Mouse (Mus musculus) hindbrain, embryonic 12.5 days (tissue): Measurements from ENCODE around the gene 1110012L19Rik. TPM values are rescaled to one million over a fixed set of nuclear protein-coding genes. Genes with fewer than 3 reads are reported as not detected.
"Not testable (repeated sequence)": the region's sequence is repeated elsewhere in the genome, so short reads cannot be mapped to it uniquely, and the experiment has no call there.

Experiments used
- ATAC-seq: fragments of 200-750 bp; cut with Nextera tagmentation; 2 replicates; pipeline ENCODE4 v1.8.0; 2017; ENCODE audit warnings: moderate TSS enrichment; ENCODE audit not compliant: low FRiP score
- H3K27ac ChIP-seq: fragments of 300-500 bp; sonication (generic); 2 replicates; pipeline ENCODE4 v1.5.1; 2016; ENCODE audit warnings: mild to moderate bottlenecking
- H3K27me3 ChIP-seq: fragments of 300-500 bp; sonication (generic); 2 replicates; pipeline ENCODE4 v1.6.1; 2016; ENCODE audit warnings: mild to moderate bottlenecking
- H3K36me3 ChIP-seq: fragments of 300-500 bp; sonication (generic); 2 replicates; pipeline ENCODE4 v1.6.1; 2016; ENCODE audit warnings: mild to moderate bottlenecking
- H3K4me1 ChIP-seq: fragments of 300-500 bp; sonication (generic); 2 replicates; pipeline ENCODE4 v1.6.1; 2016
- H3K4me2 ChIP-seq: fragments of 300-500 bp; sonication (generic); replicated peaks from 2 replicates; pipeline ENCODE4 v1.6.1; 2016; ENCODE audit warnings: mild to moderate bottlenecking
- H3K4me3 ChIP-seq: fragments of 300-500 bp; sonication (generic); 2 replicates; pipeline ENCODE4 v1.5.1; 2016; ENCODE audit warnings: mild to moderate bottlenecking
- H3K9ac ChIP-seq: fragments of 300-500 bp; sonication (generic); 2 replicates; pipeline ENCODE4 v1.6.1; 2016; ENCODE audit warnings: mild to moderate bottlenecking, moderate library complexity
- H3K9me3 ChIP-seq: fragments of 300-500 bp; sonication (generic); replicated peaks from 2 replicates; pipeline ENCODE4 v1.6.1; 2016; ENCODE audit warnings: mild to moderate bottlenecking
- WGBS: fragments of 180-500 bp; shearing (Covaris S2); methylation state at CpG from one replicate; pipeline ENCODE4 v1.1.7; 2016; 5-methylcytosine and 5-hydroxymethylcytosine counted together
- polyA plus RNA-seq: library from polyadenylated mRNA; unstranded; fragments of >200 nt; fragmentation: Nextera tagmentation; extraction: Ambion mirVana; gene quantifications from 2 replicates; pipeline ENCODE4 v1.2.1, GENCODE M21; 2016

Gene 1110012L19Rik
- polyA plus RNA-seq, result 29.5 and 30.4 TPM in 2 replicates

DNA sequence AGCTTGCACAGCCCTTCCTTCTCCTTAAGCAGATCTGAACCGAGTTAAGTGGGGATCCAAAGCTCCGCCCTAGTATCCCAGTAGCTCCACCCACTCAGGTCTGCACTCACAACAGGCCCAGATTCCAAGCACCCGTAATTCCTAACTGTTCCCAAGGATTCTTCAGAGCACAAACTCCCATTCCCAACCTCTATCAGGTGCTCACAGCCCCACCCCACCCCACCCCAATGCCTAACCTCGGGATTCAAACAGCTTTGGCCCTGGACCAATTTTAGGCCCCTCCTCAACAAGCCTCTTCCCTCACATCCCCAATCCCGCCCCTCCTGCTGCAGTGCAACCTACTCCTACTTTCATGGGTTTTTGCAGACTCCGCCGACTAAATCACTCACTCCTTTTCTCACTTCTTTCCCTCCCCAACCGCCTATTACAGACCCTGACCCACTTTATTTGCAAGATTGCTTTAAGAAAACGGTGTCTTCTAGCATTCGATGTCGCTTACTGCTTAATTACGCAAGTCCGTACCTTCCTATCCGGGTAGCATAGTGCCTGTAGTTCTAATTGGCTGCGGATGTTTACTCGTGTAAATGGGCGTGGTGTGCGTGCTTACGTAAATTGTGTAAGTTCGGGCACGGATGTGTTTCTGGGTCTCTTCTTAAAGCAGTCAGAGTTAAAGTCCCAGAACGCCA is at the start of gene 1110012L19Rik:
TSS of gene 1110012L19Rik (plus strand) at position 602 of the 686 bp plus-strand sequence.
- Histone ChIP-seq H3K27ac (peak within 1 kb of the TSS; percentile 35; the same call in 1 of the 2 replicates), H3K9ac (peak within 1 kb of the TSS; percentile 59), H3K4me3 (peak within 1 kb of the TSS; percentile 47), H3K4me2 (peak within 1 kb of the TSS; percentile 54), H3K9me3 (no peaks in the 10 kb centered on the region), H3K36me3 (no peaks in the 10 kb centered on the region; the same call in 1 of the 2 replicates), H3K4me1 (peaks cover 3% of the 10 kb centered on the region; the same call in 1 of the 2 replicates), H3K27me3 (no peaks in the 10 kb centered on the region)
- WGBS, result 17% methylated on average over 22 of the region's 22 CpGs
- peak; percentile 94 for ATAC-seq

DNA sequence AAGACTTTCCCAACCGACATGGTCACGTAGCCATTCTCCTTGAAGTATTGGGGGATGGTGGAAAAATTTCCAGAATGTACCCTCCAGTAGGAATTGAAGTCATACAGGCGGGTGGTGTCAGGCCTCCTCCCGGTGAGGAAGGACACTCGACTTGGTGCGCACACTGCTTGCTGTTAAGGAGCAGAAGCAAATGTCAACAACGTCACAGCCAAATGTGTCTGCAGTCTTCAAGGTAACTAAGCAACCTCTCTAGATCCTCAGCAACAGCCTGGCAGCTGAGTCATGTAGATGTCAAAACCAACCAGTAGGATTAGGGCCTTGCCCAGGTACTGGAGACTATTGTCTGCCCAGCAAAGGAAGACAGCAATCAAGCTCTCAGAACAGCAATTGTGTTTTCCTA is 22.7 kb upstream of the 1110012L19Rik start:
- H3K4me3 ChIP-seq, result 0 out of 2 replicates have a peak overlapping the region, but pooled peaks have one; percentile 53
- no peaks in the 10 kb centered on the region for H3K27me3 ChIP-seq
- no peak overlapping the region for H3K9ac ChIP-seq
- H3K27ac ChIP-seq, result no peak overlapping the region
- no peak for ATAC-seq
- H3K4me1 ChIP-seq, result no peaks in the 10 kb centered on the region; the same call in 1 of the 2 replicates
- 0 out of 2 replicates have a peak, but pooled peaks cover 9% of the 10 kb centered on the region for H3K36me3 ChIP-seq
- WGBS, result 89% methylated on average over 7 of the region's 7 CpGs
- H3K4me2 ChIP-seq, result peak overlapping the region; percentile 50
- H3K9me3 ChIP-seq, result no peaks in the 10 kb centered on the region

DNA sequence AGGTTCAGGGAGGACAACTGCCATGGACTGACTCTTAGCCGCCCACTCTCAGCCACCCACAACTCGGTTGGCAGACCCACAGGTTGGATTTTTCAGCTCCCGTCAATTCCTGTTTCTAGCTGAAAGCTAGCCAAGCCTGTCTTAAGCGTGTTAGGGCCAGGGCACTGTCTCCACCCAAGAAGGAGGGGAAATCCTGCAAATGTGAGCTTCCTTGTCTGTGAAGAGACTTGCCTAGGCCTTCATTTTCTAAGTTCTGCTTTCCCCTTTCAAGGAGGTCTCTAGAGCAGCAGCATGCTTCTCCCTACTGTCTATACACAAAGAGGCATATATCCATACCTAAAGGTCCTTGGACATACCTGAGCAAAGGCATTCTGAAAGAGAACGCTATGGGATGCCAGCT is 22.2 kb upstream of the 1110012L19Rik start:
- ATAC-seq, result no peak
- H3K4me3 ChIP-seq, result peak overlapping the region; percentile 53
- H3K4me2 ChIP-seq, result peak overlapping the region; percentile 50

DNA sequence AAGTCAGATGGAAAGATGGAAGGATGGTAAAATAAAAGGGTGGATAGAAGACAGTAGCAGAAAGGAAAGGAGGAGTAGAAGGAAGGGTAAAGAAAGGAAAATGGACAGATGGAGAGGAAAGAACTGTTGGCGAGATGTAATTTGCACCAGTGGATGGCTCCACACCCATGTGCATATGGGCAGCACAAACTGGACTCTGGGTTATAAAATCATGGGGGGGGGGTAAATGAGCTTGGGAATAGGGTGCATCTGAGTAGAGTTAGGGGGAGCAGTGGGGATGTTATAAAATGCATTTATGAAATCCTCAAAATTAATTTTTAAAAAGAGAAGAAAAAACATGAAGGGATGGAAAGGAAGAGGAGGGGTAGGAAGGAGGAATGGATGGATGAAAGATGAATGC is 21.5 kb upstream of the 1110012L19Rik start:
- H3K9ac ChIP-seq, result peak overlapping the region; percentile 60; the same call in 1 of the 2 replicates
- WGBS, result 85% methylated on average over 1 of the region's 1 CpGs

More for the DNA sequence above, 22.2 kb upstream of the 1110012L19Rik start:
- no peak overlapping the region for H3K27ac ChIP-seq
- no peaks in the 10 kb centered on the region; the same call in 1 of the 2 replicates for H3K4me1 ChIP-seq
- 0 out of 2 replicates have a peak, but pooled peaks cover 5% of the 10 kb centered on the region for H3K36me3 ChIP-seq
- 0 out of 2 replicates have a peak overlapping the region, but pooled peaks have one; percentile 60 for H3K9ac ChIP-seq
- WGBS, result 92% methylated on average over 5 of the region's 5 CpGs
- no peaks in the 10 kb centered on the region for H3K27me3 ChIP-seq
- no peaks in the 10 kb centered on the region for H3K9me3 ChIP-seq

DNA sequence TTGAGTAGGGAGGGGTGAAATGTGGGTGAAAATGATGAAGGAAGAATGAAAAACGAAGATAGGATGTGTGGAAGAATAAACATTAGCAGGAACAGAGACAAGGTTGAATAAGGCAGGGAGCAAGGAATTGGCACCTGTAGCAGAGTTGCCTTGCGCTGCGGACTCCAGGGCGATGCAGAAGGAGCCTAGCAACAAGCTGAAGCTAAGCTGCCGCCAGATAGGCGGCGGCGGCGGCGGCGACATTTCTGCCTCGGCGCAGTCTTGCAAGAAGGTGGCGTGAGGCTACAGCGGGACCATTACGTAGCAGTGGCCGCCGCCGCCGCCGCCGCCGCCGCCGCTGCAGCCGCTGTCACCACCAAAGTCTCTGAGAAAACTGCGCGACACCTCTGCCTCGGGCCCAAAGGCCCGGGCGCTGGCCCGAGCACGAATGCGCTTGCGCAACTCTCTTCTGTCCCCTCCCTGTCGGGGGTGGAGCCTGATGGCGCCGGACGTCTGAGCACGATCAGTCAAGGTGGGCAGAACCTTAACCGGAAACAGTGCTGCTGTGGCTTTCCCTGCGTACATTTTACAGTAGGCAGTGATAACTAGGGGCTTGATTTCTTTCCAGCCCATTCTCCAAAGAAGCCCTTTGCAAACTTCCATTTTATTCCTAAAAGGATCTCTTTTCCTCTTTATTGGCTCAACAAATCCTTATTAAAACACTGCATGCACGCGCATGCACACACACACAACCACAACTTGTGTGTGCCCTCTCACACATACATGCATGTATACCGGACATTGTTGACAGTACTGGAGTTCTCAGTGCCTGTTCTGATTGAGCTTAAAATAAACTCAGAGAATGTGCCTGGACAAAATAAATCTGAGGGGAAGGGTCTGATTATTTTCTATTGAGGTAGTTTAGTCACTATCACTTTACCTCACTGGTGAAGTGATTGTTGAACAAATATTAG is 20.7 kb upstream of the 1110012L19Rik start, which contains the start of gene Ids:
TSS of gene Ids (minus strand) at position 424 of the 953 bp plus-strand sequence.
- no peaks in the 10 kb centered on the region; the same call in 1 of the 2 replicates for H3K4me1 ChIP-seq
- peak within 1 kb of the TSS; percentile 60 for H3K9ac ChIP-seq
- 19% methylated on average over 44 of the region's 45 CpGs for WGBS
- H3K4me2 ChIP-seq, result peak within 1 kb of the TSS; percentile 50
- H3K4me3 ChIP-seq, result peak within 1 kb of the TSS; percentile 53
- peak within 1 kb of the TSS; percentile 70 for H3K27ac ChIP-seq
- ATAC-seq, result peak; percentile 97
- no peaks in the 10 kb centered on the region for H3K27me3 ChIP-seq
- no peaks in the 10 kb centered on the region for H3K9me3 ChIP-seq
- 0 out of 2 replicates have a peak, but pooled peaks cover 4% of the 10 kb centered on the region for H3K36me3 ChIP-seq

More for the DNA sequence above, 21.5 kb upstream of the 1110012L19Rik start:
- no peaks in the 10 kb centered on the region for H3K27me3 ChIP-seq
- H3K36me3 ChIP-seq, result 0 out of 2 replicates have a peak, but pooled peaks cover 4% of the 10 kb centered on the region
- H3K4me3 ChIP-seq, result peak overlapping the region; percentile 53
- ATAC-seq, result peak; percentile 57; the same call in 1 of the 2 replicates
- H3K9me3 ChIP-seq, result no peaks in the 10 kb centered on the region
- H3K27ac ChIP-seq, result no peak overlapping the region
- H3K4me1 ChIP-seq, result no peaks in the 10 kb centered on the region; the same call in 1 of the 2 replicates
- peak overlapping the region; percentile 50 for H3K4me2 ChIP-seq

DNA sequence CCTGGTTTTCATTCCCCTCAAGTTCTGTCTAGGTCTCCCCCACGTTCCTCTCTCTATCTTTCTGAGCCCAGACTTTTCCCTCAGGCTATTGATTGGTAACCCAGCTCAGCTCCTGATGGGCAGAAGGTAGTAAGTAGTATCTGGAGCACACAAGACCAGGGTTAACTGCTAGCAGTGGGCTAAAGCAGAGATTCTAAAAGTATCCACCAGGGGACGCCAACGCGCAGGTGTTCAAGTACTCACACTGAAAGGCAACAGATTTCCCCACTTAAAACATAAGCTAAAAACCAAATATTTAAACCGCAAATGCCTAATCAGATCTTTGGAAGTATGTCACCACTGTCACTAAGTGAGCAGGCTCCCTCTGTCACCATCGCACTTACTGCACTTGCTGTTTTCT is 15.9 kb upstream of the 1110012L19Rik start:
- not testable (repeated sequence) for H3K36me3 ChIP-seq, H3K27ac ChIP-seq, H3K4me3 ChIP-seq, H3K4me2 ChIP-seq, H3K4me1 ChIP-seq, H3K9me3 ChIP-seq, H3K9ac ChIP-seq, H3K27me3 ChIP-seq, ATAC-seq
- 37% methylated on average over 1 of the region's 6 CpGs for WGBS

DNA sequence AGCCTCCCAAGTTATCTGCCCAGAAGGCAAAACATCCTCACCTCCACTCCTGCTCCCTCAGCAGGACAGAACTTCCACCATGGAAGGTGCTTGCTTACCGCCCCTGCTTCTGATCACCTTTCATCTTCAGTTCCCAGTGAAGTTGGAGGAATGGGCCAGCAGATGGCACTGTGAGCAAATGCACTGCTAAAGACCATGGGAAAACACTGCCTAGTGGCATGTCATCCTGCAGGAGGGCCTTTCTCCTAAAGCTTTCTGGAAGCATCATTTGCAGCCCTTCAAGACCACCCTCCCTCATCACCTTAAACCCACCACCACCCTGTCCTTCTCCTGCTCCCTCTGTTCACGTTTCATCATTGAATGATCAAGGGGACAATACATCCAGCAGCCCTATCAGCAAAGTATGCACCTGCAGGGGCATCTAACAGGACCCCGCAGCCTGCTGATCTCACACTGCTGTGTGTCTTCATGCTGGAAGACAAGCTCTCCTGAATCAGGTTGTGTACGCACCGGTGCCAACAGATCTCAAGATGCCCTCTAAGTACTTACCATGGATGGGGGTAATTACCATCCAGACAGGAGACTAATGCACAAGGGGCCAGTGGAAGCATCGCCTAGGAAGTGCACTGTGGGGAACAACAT is 11.1 kb upstream of the 1110012L19Rik start:
- H3K27me3 ChIP-seq, H3K4me3 ChIP-seq, H3K9me3 ChIP-seq, H3K4me2 ChIP-seq, ATAC-seq, H3K27ac ChIP-seq, H3K4me1 ChIP-seq, H3K36me3 ChIP-seq, H3K9ac ChIP-seq: not testable (repeated sequence)
- 58% methylated on average over 5 of the region's 6 CpGs for WGBS

DNA sequence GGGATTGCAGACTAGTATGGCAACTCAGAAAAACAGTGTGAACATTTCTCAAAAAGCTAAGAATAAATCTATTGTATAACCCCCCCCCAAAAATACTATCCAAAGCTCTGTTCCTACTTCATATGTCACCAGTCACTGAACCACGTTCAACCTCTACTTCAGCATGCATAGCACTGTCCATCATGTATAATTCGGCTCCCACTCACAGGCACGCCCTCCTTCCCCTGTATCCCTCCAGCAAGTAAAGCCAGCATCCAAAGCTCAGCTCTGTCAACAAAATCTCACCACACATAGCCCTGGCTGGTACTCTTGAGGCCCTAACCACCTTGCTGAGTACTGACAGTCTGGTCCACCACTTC is 781 bp upstream of the 1110012L19Rik start:
- Histone ChIP-seq H3K4me2 (peak overlapping the region; percentile 54), H3K4me3 (peak overlapping the region; percentile 47), H3K27ac (no peak overlapping the region), H3K36me3 (no peaks in the 10 kb centered on the region; the same call in 1 of the 2 replicates), H3K9ac (peak overlapping the region; percentile 59; the same call in 1 of the 2 replicates), H3K27me3 (no peaks in the 10 kb centered on the region), H3K4me1 (peaks cover 3% of the 10 kb centered on the region; the same call in 1 of the 2 replicates), H3K9me3 (no peaks in the 10 kb centered on the region)
- ATAC-seq, result peak; percentile 33; the same call in 1 of the 2 replicates
- 69% methylated on average over 3 of the region's 3 CpGs for WGBS

DNA sequence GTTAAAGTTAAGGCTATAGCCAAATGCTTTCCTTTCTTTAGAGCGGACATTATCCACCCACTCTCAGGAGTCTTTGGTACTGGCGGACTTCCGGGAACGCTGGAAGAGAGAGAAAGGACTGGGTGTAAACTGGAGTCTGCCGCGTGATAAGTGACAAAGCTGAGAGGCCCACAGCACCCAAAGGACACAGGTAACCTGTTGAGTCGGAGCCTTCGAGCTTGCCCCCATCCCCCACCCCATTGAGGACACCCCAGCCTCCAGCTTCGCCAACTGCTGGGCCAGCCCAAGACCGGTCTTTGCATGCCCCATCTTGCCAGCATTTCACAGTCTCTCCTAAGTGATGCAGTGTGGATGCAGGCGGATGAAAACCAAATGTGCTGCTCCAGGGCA is 280 bp downstream of the 1110012L19Rik start:
- peak; percentile 53 for ATAC-seq
- Histone ChIP-seq H3K9ac (peak overlapping the region; percentile 59), H3K27me3 (no peaks in the 10 kb centered on the region), H3K9me3 (no peaks in the 10 kb centered on the region), H3K27ac (no peak overlapping the region; the same call in 1 of the 2 replicates), H3K36me3 (no peaks in the 10 kb centered on the region; the same call in 1 of the 2 replicates), H3K4me1 (peaks cover 3% of the 10 kb centered on the region; the same call in 1 of the 2 replicates), H3K4me3 (peak overlapping the region; percentile 47), H3K4me2 (peak overlapping the region; percentile 54)
- WGBS, result 13% methylated on average over 11 of the region's 11 CpGs

DNA sequence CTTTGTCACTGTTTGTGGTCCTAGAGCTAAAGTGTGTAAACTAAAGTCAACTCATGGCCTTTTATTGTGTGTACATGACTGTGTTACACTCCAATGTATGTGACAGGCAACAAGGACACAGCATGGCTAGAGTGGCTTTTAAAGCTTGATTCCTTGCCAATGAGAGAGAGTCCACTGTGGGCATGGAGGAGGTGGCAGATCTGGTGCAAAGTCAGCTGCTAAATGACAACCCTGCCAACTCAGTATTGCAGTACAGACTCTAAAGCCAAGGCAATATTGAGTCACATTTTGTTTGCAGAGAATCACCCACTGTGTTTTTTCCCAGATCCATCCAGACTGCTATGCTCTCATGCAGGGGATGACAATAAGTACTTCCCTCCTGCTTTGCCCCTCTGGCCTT is 7.0 kb downstream of the 1110012L19Rik start:
- not testable (repeated sequence) for H3K9me3 ChIP-seq, H3K4me2 ChIP-seq

DNA sequence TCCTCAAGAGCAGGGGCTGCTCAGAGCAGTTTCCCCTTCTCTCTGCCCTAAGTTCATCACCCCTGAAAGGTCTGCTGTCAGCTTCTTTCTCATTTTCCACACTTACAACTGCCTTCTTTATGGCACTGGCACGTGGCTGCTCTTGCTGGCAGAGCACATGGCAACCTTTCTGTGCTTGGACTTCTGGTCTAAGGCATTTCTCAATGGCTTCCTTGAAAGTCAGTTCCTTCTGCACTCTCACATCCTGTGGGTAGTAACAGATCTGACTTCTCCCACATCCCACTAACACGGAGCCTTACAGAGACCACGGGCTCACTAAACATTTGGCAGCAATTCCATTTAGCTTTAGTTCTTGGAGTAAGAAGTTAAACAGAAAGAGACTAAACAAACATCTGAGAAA is 39.8 kb downstream of the 1110012L19Rik start:
- H3K9me3 ChIP-seq, ATAC-seq: not testable (repeated sequence)
- WGBS, result 80% methylated on average over 3 of the region's 3 CpGs

More for the DNA sequence above, 7.0 kb downstream of the 1110012L19Rik start:
- not testable (repeated sequence) for H3K27ac ChIP-seq, ATAC-seq, H3K4me1 ChIP-seq, H3K9ac ChIP-seq, H3K4me3 ChIP-seq, H3K27me3 ChIP-seq, H3K36me3 ChIP-seq

More for the DNA sequence above, 39.8 kb downstream of the 1110012L19Rik start:
- H3K36me3 ChIP-seq, H3K4me1 ChIP-seq, H3K27ac ChIP-seq, H3K4me3 ChIP-seq, H3K4me2 ChIP-seq, H3K9ac ChIP-seq, H3K27me3 ChIP-seq: not testable (repeated sequence)
